Comparison of ENCODE assay signal across 11 mouse cellular contexts in genomic region chr15:79098220-79098619, GRCm38 (mm10). TPM values are rescaled to one million over a fixed set of nuclear protein-coding genes. Genes with fewer than 3 reads are reported as not detected.
DNase-seq lines count a peak whose midpoint lies in the region; ATAC-seq and TF ChIP-seq lines count a peak whose summit lies in the region.
"Had no signal": no experiment of that assay in that cellular context is flagged by ENCODE, and none has a peak within 500 bp of the region (broad histone marks: within the 10 kb centered on the region; RNA-seq: fewer than 3 reads in every experiment).

No protein-coding gene starts in this region.

- peak overlapping the region; percentile 74 for H3K9ac ChIP-seq in heart, embryonic 13.5 days
- H3K9ac ChIP-seq: forebrain, embryonic 15.5 days had no signal

- H3K27ac ChIP-seq in cerebellum, adult 2 months (ENCODE audit: insufficient read depth, low read length) = peak overlapping the region; percentile 10; the same call in 1 of the 2 replicates
- H3K27ac ChIP-seq in layer of hippocampus, adult 2 months = peak overlapping the region; percentile 91
- H3K27ac ChIP-seq in heart, embryonic 13.5 days (replicated peaks) = peak overlapping the region; percentile 96
- H3K27ac ChIP-seq in limb, embryonic 10.5 days = peak overlapping the region; percentile 7; the same call in 1 of the 2 replicates
- H3K27ac ChIP-seq: forebrain, embryonic 15.5 days had no signal

- 73% methylated on average over 5 of the region's 5 CpGs for WGBS in cerebellum, adult 2 months
- 41% methylated on average over 5 of the region's 5 CpGs for WGBS in heart, embryonic 13.5 days
- 63% methylated on average over 5 of the region's 5 CpGs for WGBS in limb, embryonic 10.5 days

- no peaks in the 10 kb centered on the region for H3K27me3 ChIP-seq in cerebellum, adult 2 months (ENCODE audit: control insufficient read depth, insufficient read depth, low read length)
- no peaks in the 10 kb centered on the region for H3K27me3 ChIP-seq in heart, embryonic 13.5 days (replicated peaks)
- H3K27me3 ChIP-seq in limb, embryonic 10.5 days (ENCODE audit: low read depth, poor library complexity, severe bottlenecking) = no peaks in the 10 kb centered on the region
- H3K27me3 ChIP-seq: forebrain, embryonic 15.5 days had no signal

- no peak for DNase-seq in cerebellum, adult 2 months
- DNase-seq in cerebellum, postnatal 4 days (ENCODE audit: low spot score in 2 of 2) = no peak
- no peak for DNase-seq in layer of hippocampus, adult 2 months (ENCODE audit: low spot score in 2 of 2)
- DNase-seq in layer of hippocampus, postnatal 14 days (ENCODE audit: low spot score in 2 of 2) = no peak
- DNase-seq in limb, embryonic 10.5 days (ENCODE audit: low spot score) = no peak
- DNase-seq in adrenal gland, postnatal 14 days = no peak
- no peak for DNase-seq in thymus, postnatal 14 days
- DNase-seq: cerebellum, adult 9-10 months had no signal

- H3K36me3 ChIP-seq in heart, embryonic 13.5 days = peaks cover 30% of the 10 kb centered on the region
- H3K36me3 ChIP-seq in limb, embryonic 10.5 days = peaks cover 32% of the 10 kb centered on the region

- peak overlapping the region; percentile 39 for H3K4me2 ChIP-seq in heart, embryonic 13.5 days
- H3K4me2 ChIP-seq: forebrain, embryonic 15.5 days; midbrain, embryonic 11.5 days had no signal

- no peaks in the 10 kb centered on the region for H3K9me3 ChIP-seq in heart, embryonic 13.5 days
- H3K9me3 ChIP-seq in limb, embryonic 10.5 days (replicated peaks) = no peaks in the 10 kb centered on the region
- H3K9me3 ChIP-seq: forebrain, embryonic 15.5 days had no signal

- TF ChIP-seq POLR2A in cerebellum, adult 2 months (IDR thresholded peaks at IDR 0.05; ENCODE audit: borderline replicate concordance, insufficient read depth, low read length) = no peak

- TF ChIP-seq CTCF in cerebellum, adult 2 months (IDR thresholded peaks at IDR 0.05; ENCODE audit: borderline replicate concordance, insufficient read depth, low read depth, low read length) = no peak
- no peak for TF ChIP-seq CTCF in layer of hippocampus, adult 2 months (conservative IDR thresholded peaks at IDR 0.05)

- H3K4me3 ChIP-seq in cerebellum, adult 2 months (replicated peaks; ENCODE audit: insufficient read depth, low read depth, low read length) = no peak overlapping the region
- no peak overlapping the region for H3K4me3 ChIP-seq in layer of hippocampus, adult 2 months
- no peak overlapping the region for H3K4me3 ChIP-seq in heart, embryonic 13.5 days
- H3K4me3 ChIP-seq in limb, embryonic 10.5 days = no peak overlapping the region
- H3K4me3 ChIP-seq: forebrain, embryonic 15.5 days had no signal

- no peak for ATAC-seq in heart, embryonic 13.5 days (ENCODE audit: extremely low read depth, insufficient number of reproducible peaks, low FRiP score, low TSS enrichment)
- ATAC-seq: forebrain, embryonic 15.5 days had no signal

- H3K4me1 ChIP-seq in cerebellum, adult 2 months (ENCODE audit: control insufficient read depth, insufficient read depth, low read length) = no peaks in the 10 kb centered on the region
- peaks cover 77% of the 10 kb centered on the region for H3K4me1 ChIP-seq in heart, embryonic 13.5 days
- H3K4me1 ChIP-seq in limb, embryonic 10.5 days = peaks cover 37% of the 10 kb centered on the region
- H3K4me1 ChIP-seq: forebrain, embryonic 15.5 days had no signal

RNA-seq across cellular contexts. Expression of gene Micall1, which starts 10.5 kb away (rescaled TPM):
- 35.9 and 37.0 TPM in 2 replicates for polyA plus RNA-seq in cerebellum, adult 2 months (2012; rRNA removed)
- total RNA-seq in layer of hippocampus, adult 2 months (2021) = 10 to 100 TPM; 31.4 to 35.3 TPM
- total RNA-seq in layer of hippocampus, postnatal 14 days (2021) = 10 to 100 TPM; 36.5 to 39.3 TPM
- 15.4 and 15.6 TPM in 2 replicates for polyA plus RNA-seq in heart, embryonic 13.5 days (2015; fragmentation: Nextera tagmentation; extraction: Ambion mirVana)
- polyA plus RNA-seq in limb, embryonic 10.5 days (2016; fragmentation: Nextera tagmentation; extraction: Ambion mirVana) = 6.8 and 9.7 TPM in 2 replicates
- 34.3 and 41.0 TPM in 2 replicates for total RNA-seq in adrenal gland, postnatal 14 days (2021)

RNA-seq across cellular contexts. Expression of gene Eif3l, which starts 23.2 kb away (rescaled TPM):
- 88.1 and 93.0 TPM in 2 replicates for polyA plus RNA-seq in cerebellum, adult 2 months (2012; rRNA removed)
- 10 to 100 TPM; 68.9 to 69.5 TPM for total RNA-seq in layer of hippocampus, adult 2 months (2021)
- 10 to 100 TPM; 82.2 to 83.1 TPM for total RNA-seq in layer of hippocampus, postnatal 14 days (2021)
- polyA plus RNA-seq in heart, embryonic 13.5 days (2015; fragmentation: Nextera tagmentation; extraction: Ambion mirVana) = 154 and 160 TPM in 2 replicates
- 278 and 295 TPM in 2 replicates for polyA plus RNA-seq in limb, embryonic 10.5 days (2016; fragmentation: Nextera tagmentation; extraction: Ambion mirVana)
- 171 and 177 TPM in 2 replicates for total RNA-seq in adrenal gland, postnatal 14 days (2021)

RNA-seq across cellular contexts. Expression of gene Ankrd54, which starts 35.5 kb away (rescaled TPM):
- polyA plus RNA-seq in cerebellum, adult 2 months (2012; rRNA removed) = 40.7 and 42.8 TPM in 2 replicates
- 10 to 100 TPM; 17.4 to 19.5 TPM for total RNA-seq in layer of hippocampus, adult 2 months (2021)
- total RNA-seq in layer of hippocampus, postnatal 14 days (2021) = 10 to 100 TPM; 18.9 to 19.0 TPM
- 23.9 and 25.4 TPM in 2 replicates for polyA plus RNA-seq in heart, embryonic 13.5 days (2015; fragmentation: Nextera tagmentation; extraction: Ambion mirVana)
- polyA plus RNA-seq in limb, embryonic 10.5 days (2016; fragmentation: Nextera tagmentation; extraction: Ambion mirVana) = 73.8 and 77.9 TPM in 2 replicates
- total RNA-seq in adrenal gland, postnatal 14 days (2021) = 23.3 and 24.1 TPM in 2 replicates

RNA-seq across cellular contexts. Expression of gene Polr2f, which starts 42.6 kb away (rescaled TPM):
- polyA plus RNA-seq in cerebellum, adult 2 months (2012; rRNA removed) = 107 and 110 TPM in 2 replicates
- total RNA-seq in layer of hippocampus, adult 2 months (2021) = 100 to 1,000 TPM in 1 of 2 experiments, 10 to 100 TPM in 1; 97.9 to 103 TPM
- 100 to 1,000 TPM; 114 to 125 TPM for total RNA-seq in layer of hippocampus, postnatal 14 days (2021)
- polyA plus RNA-seq in heart, embryonic 13.5 days (2015; fragmentation: Nextera tagmentation; extraction: Ambion mirVana) = 231 and 244 TPM in 2 replicates
- polyA plus RNA-seq in limb, embryonic 10.5 days (2016; fragmentation: Nextera tagmentation; extraction: Ambion mirVana) = 351 and 426 TPM in 2 replicates
- 110 and 127 TPM in 2 replicates for total RNA-seq in adrenal gland, postnatal 14 days (2021)

RNA-seq across cellular contexts. Expression of gene 1700088E04Rik, which starts 42.8 kb away (rescaled TPM):
- 6.7 and 10.8 TPM in 2 replicates for polyA plus RNA-seq in cerebellum, adult 2 months (2012; rRNA removed)
- total RNA-seq in layer of hippocampus, adult 2 months (2021) = 10 to 100 TPM in 1 of 2 experiments, 1 to 10 TPM in 1; 8.8 to 10.3 TPM
- total RNA-seq in layer of hippocampus, postnatal 14 days (2021) = 10 to 100 TPM; 12.4 to 13.5 TPM
- polyA plus RNA-seq in heart, embryonic 13.5 days (2015; fragmentation: Nextera tagmentation; extraction: Ambion mirVana) = 6.0 TPM in 2 replicates
- 5.2 and 5.7 TPM in 2 replicates for polyA plus RNA-seq in limb, embryonic 10.5 days (2016; fragmentation: Nextera tagmentation; extraction: Ambion mirVana)
- total RNA-seq in adrenal gland, postnatal 14 days (2021) = 4.4 and 4.7 TPM in 2 replicates

Comparison
In these comparisons a context has a peak if more than half of its experiments do, and no peak if none do; other contexts are left out.
1. H3K27ac ChIP-seq: peak in every context shown above with its lines; median percentile 96 in heart, embryonic 13.5 days; 91 in layer of hippocampus, adult 2 months; 10 in cerebellum, adult 2 months; 7 in limb, embryonic 10.5 days.